Mouse (Mus musculus): Measurements from ENCODE around the gene Kcnip4. TPM values are rescaled to one million over a fixed set of nuclear protein-coding genes. Genes with fewer than 3 reads are reported as not detected.

The Kcnip4 gene
- total and polyA plus RNA-seq, 2 experiments from 2014 or later = 22.6 to 30.1 TPM

GRCm38 (mm10) chr5:48490864-48491477 lies 1033.7 kb downstream of the Kcnip4 start:
- ATAC-seq (ENCODE audit: low FRiP score) (no peak), DNase-seq (ENCODE audit: low spot score) (no peak)
- Histone ChIP-seq H3K4me1 (ENCODE audit: insufficient read depth, low read length) (no peaks in the 10 kb centered on the region), H3K9me3 (ENCODE audit: low read length) (no peaks in the 10 kb centered on the region), H3K4me3 (ENCODE audit: low read depth, low read length) (no peak overlapping the region), H3K27ac (ENCODE audit: low read depth, low read length) (no peak overlapping the region), H3K27me3 (ENCODE audit: insufficient read depth, low read length) (no peaks in the 10 kb centered on the region), H3K4me2 (ENCODE audit: low read depth, low read length, poor library complexity, severe bottlenecking) (no peak overlapping the region), H3K9ac (replicated peaks; ENCODE audit: low read length, poor library complexity, severe bottlenecking) (no peak overlapping the region), H3K36me3 (ENCODE audit: insufficient read depth, low read length) (no peaks in the 10 kb centered on the region)
- TF ChIP-seq CTCF (IDR thresholded peaks at IDR 0.05) = no peak
- 82% methylated on average over 3 of the region's 3 CpGs for whole genome bisulfite sequencing

DNA sequence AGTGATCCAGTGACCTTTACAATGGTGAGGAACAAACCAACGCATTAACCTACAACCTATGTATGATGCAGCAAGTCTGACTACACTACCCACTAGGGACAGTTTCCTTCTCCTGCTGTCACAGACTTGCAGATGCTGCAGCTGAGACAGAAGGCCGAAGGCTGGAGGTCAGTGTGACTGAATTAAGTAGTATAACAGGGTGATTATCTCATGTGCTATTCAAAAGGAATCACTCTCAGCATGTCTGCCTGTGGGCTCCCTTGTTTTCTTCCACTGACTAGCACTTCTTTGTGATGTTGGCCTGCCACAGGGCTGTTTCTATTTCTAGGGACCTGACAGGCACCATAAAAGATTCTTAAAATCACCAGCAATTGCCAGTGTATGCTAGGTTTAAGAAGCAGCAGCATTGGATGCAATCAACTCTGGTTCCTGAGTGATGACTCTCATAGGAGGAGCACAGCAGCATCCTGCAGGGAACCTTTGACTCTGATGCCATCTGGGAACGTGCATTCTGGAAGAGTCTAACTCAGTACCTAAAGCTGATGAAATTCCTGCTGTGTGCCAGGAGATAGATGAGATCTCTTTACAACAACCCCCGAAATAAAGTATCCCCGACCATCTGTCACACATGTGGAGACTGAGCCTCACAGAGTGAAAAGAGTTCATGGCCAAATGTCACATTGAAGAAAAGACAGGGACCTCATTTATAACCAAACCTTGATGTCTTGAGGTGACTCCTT lies 1035.0 kb downstream of the Kcnip4 start:
- no peak for DNase-seq (ENCODE audit: low spot score)

GRCm38 (mm10) chr5:48483112-48483511 lies 1041.6 kb downstream of the Kcnip4 start:
- Histone ChIP-seq H3K4me1 (ENCODE audit: insufficient read depth, low read length) (no peaks in the 10 kb centered on the region), H3K9me3 (ENCODE audit: low read length) (no peaks in the 10 kb centered on the region), H3K4me2 (ENCODE audit: low read depth, low read length, poor library complexity, severe bottlenecking) (no peak overlapping the region), H3K27ac (ENCODE audit: low read depth, low read length) (no peak overlapping the region), H3K27me3 (ENCODE audit: insufficient read depth, low read length) (no peaks in the 10 kb centered on the region), H3K36me3 (ENCODE audit: insufficient read depth, low read length) (no peaks in the 10 kb centered on the region), H3K9ac (replicated peaks; ENCODE audit: low read length, poor library complexity, severe bottlenecking) (no peak overlapping the region), H3K4me3 (ENCODE audit: low read depth, low read length) (no peak overlapping the region)
- WGBS = 88% methylated on average over 2 of the region's 2 CpGs
- no peak for DNase-seq (ENCODE audit: low spot score)
- ATAC-seq (ENCODE audit: low FRiP score) = no peak
- TF ChIP-seq CTCF (IDR thresholded peaks at IDR 0.05) = no peak

More for the DNA sequence above, 1035.0 kb downstream of the Kcnip4 start:
- no peaks in the 10 kb centered on the region for H3K27me3 ChIP-seq (ENCODE audit: insufficient read depth, low read length)
- 29% methylated on average over 5 of the region's 5 CpGs for WGBS
- H3K4me1 ChIP-seq (ENCODE audit: insufficient read depth, low read length) = no peaks in the 10 kb centered on the region
- no peaks in the 10 kb centered on the region for H3K9me3 ChIP-seq (ENCODE audit: low read length)
- no peak overlapping the region for H3K4me2 ChIP-seq (ENCODE audit: low read depth, low read length, poor library complexity, severe bottlenecking)
- TF ChIP-seq CTCF (IDR thresholded peaks at IDR 0.05) = no peak
- no peak for ATAC-seq (ENCODE audit: low FRiP score)
- no peak overlapping the region for H3K4me3 ChIP-seq (ENCODE audit: low read depth, low read length)
- no peak overlapping the region for H3K27ac ChIP-seq (ENCODE audit: low read depth, low read length)
- no peak overlapping the region for H3K9ac ChIP-seq (replicated peaks; ENCODE audit: low read length, poor library complexity, severe bottlenecking)
- H3K36me3 ChIP-seq (ENCODE audit: insufficient read depth, low read length) = no peaks in the 10 kb centered on the region

GRCm38 (mm10) chr5:48460221-48460620 lies 1064.5 kb downstream of the Kcnip4 start:
- no peaks in the 10 kb centered on the region for H3K27me3 ChIP-seq (ENCODE audit: insufficient read depth, low read length)
- ATAC-seq (ENCODE audit: low FRiP score) (no peak), DNase-seq (ENCODE audit: low spot score) (no peak)
- H3K36me3 ChIP-seq (ENCODE audit: insufficient read depth, low read length) = no peaks in the 10 kb centered on the region
- H3K9me3 ChIP-seq (ENCODE audit: low read length) = no peaks in the 10 kb centered on the region
- no peak overlapping the region for H3K4me3 ChIP-seq (ENCODE audit: low read depth, low read length)
- no peak overlapping the region for H3K27ac ChIP-seq (ENCODE audit: low read depth, low read length)
- WGBS = 78% methylated on average over 2 of the region's 2 CpGs
- no peak overlapping the region for H3K4me2 ChIP-seq (ENCODE audit: low read depth, low read length, poor library complexity, severe bottlenecking)
- no peak overlapping the region for H3K9ac ChIP-seq (replicated peaks; ENCODE audit: low read length, poor library complexity, severe bottlenecking)
- TF ChIP-seq CTCF (IDR thresholded peaks at IDR 0.05) = no peak
- H3K4me1 ChIP-seq (ENCODE audit: insufficient read depth, low read length) = no peaks in the 10 kb centered on the region

DNA sequence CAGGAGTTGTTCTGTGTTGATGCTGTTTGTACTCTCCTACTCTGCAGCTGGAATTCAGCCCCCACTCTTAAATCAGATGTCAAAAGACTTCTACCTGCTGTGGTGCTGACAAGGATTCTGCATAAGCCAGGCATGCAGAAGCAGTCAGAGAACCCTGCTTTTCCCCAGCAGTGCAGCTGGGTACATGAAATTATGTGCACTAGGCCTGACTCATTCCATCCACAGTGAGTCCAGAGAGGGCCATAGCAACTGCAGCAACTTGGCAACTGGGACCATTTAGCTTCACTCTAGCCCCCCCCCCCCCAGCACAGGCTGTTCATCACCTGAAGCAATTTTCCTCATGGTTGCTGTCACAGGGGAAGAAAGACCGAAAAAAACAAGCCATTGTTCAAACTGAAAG lies 1075.8 kb downstream of the Kcnip4 start:
- TF ChIP-seq CTCF (IDR thresholded peaks at IDR 0.05) = no peak
- Histone ChIP-seq H3K9me3 (ENCODE audit: low read length) (no peaks in the 10 kb centered on the region), H3K9ac (replicated peaks; ENCODE audit: low read length, poor library complexity, severe bottlenecking) (no peak overlapping the region), H3K36me3 (ENCODE audit: insufficient read depth, low read length) (no peaks in the 10 kb centered on the region), H3K4me1 (ENCODE audit: insufficient read depth, low read length) (no peaks in the 10 kb centered on the region), H3K27me3 (ENCODE audit: insufficient read depth, low read length) (no peaks in the 10 kb centered on the region), H3K4me3 (ENCODE audit: low read depth, low read length) (no peak overlapping the region), H3K4me2 (ENCODE audit: low read depth, low read length, poor library complexity, severe bottlenecking) (no peak overlapping the region), H3K27ac (ENCODE audit: low read depth, low read length) (no peak overlapping the region)
- ATAC-seq (ENCODE audit: low FRiP score) = no peak
- DNase-seq (ENCODE audit: low spot score) = peak; percentile 8
- WGBS = 83% methylated on average over 1 of the region's 1 CpGs

GRCm38 (mm10) chr5:48430459-48430858 lies 1094.2 kb downstream of the Kcnip4 start:
- H3K9me3 ChIP-seq (ENCODE audit: low read length) = no peaks in the 10 kb centered on the region
- H3K27ac ChIP-seq (ENCODE audit: low read depth, low read length) = no peak overlapping the region
- no peaks in the 10 kb centered on the region for H3K4me1 ChIP-seq (ENCODE audit: insufficient read depth, low read length)
- peak; percentile 86 for TF ChIP-seq CTCF (IDR thresholded peaks at IDR 0.05)
- no peak overlapping the region for H3K4me3 ChIP-seq (ENCODE audit: low read depth, low read length)
- no peaks in the 10 kb centered on the region for H3K36me3 ChIP-seq (ENCODE audit: insufficient read depth, low read length)
- H3K27me3 ChIP-seq (ENCODE audit: insufficient read depth, low read length) = no peaks in the 10 kb centered on the region
- H3K4me2 ChIP-seq (ENCODE audit: low read depth, low read length, poor library complexity, severe bottlenecking) = no peak overlapping the region
- ATAC-seq (ENCODE audit: low FRiP score) = 0 out of 2 replicates have a peak, but pooled peaks have one; percentile 31
- no peak overlapping the region for H3K9ac ChIP-seq (replicated peaks; ENCODE audit: low read length, poor library complexity, severe bottlenecking)
- peak; percentile 81 for DNase-seq (ENCODE audit: low spot score)

Data from midbrain, postnatal 0 days (tissue).